9 mouse cellular contexts compared by ENCODE assay signal in the genomic region with DNA sequence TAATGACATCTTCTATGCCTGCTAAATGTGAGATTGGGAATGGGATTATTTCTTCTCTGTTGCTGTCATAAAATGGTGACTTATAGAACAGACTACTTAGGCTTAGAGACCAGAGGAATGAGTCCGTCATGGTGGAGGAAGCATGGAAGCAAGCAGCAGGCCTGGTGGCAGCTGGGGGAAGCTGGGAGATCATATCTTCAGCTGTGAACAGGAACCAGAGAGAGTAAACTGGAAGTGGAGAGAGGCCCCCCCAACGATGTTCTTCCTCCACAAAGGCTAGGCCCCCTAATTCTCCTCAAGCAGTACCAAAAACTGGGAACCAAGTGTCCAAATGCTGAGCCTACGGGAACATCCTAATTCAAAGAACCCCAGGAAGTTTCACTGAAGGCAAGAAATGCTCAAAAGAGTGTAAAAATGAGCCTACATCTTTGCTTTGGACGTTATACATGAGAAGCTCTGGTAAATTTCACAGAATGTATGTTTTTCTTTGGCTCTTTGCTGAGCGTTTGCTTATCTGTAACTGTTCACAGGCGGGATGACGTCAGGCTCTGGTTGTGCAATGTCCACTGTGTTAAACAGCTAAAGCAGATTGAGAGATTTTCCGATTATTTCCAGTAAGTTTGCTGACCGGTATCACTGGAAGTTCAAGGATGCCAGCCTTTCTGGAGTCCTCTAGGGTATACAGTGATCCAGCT.
DNase-seq lines count a peak whose midpoint lies in the region; ATAC-seq and TF ChIP-seq lines count a peak whose summit lies in the region.
"Had no signal": no experiment of that assay in that cellular context is flagged by ENCODE, and none has a peak within 500 bp of the region (broad histone marks: within the 10 kb centered on the region; RNA-seq: fewer than 3 reads in every experiment).

No protein-coding gene starts in this region.

- H3K36me3 ChIP-seq in heart, embryonic 13.5 days: no peaks in the 10 kb centered on the region
- no peaks in the 10 kb centered on the region for H3K36me3 ChIP-seq in lung, embryonic 14.5 days (ENCODE audit: insufficient read depth)

- no peak overlapping the region for H3K9ac ChIP-seq in heart, embryonic 13.5 days
- H3K9ac ChIP-seq in lung, embryonic 14.5 days: no peak overlapping the region

- H3K4me2 ChIP-seq in heart, embryonic 13.5 days: peak overlapping the region; percentile 18
- no peak overlapping the region for H3K4me2 ChIP-seq in lung, embryonic 14.5 days

- H3K27ac ChIP-seq in heart, embryonic 13.5 days (replicated peaks): peak overlapping the region; percentile 81
- peak overlapping the region; percentile 76 for H3K27ac ChIP-seq in lung, embryonic 14.5 days (ENCODE audit: low read depth)

- H3K27me3 ChIP-seq in heart, embryonic 13.5 days (replicated peaks): no peaks in the 10 kb centered on the region
- no peaks in the 10 kb centered on the region for H3K27me3 ChIP-seq in lung, embryonic 14.5 days (ENCODE audit: insufficient read depth, low read length)

- DNase-seq in spleen, postnatal 4 days (ENCODE audit: low spot score in 2 of 2): peak; percentile 10 to 49
- DNase-seq in spleen, adult 18-20 months: no peak
- DNase-seq in lung, embryonic 14.5 days: peak; percentile 88
- peak; percentile 70 for DNase-seq in yolk sac, embryonic 10.5 days (ENCODE audit: low spot score)
- no peak for DNase-seq in embryo, embryonic 10 days (ENCODE audit: low spot score)
- no peak for DNase-seq in layer of hippocampus, adult 11-12 months (ENCODE audit: low spot score)
- DNase-seq in cerebellum, adult 11-12 months: no peak
- DNase-seq: cerebellum, postnatal 14 days had no signal

- H3K9me3 ChIP-seq in heart, embryonic 13.5 days: no peaks in the 10 kb centered on the region
- no peaks in the 10 kb centered on the region for H3K9me3 ChIP-seq in lung, embryonic 14.5 days (ENCODE audit: low read depth, low read length)

- peak; percentile 31; the same call in 1 of the 2 replicates for ATAC-seq in heart, embryonic 13.5 days (ENCODE audit: extremely low read depth, insufficient number of reproducible peaks, low FRiP score, low TSS enrichment)
- peak; percentile 82 for ATAC-seq in lung, embryonic 14.5 days (ENCODE audit: insufficient read depth)

- WGBS in heart, embryonic 13.5 days: 39% methylated on average over 9 of the region's 9 CpGs
- WGBS in lung, embryonic 14.5 days: 36% methylated on average over 9 of the region's 9 CpGs

- TF ChIP-seq CTCF in lung, embryonic 14.5 days (IDR thresholded peaks at IDR 0.05; ENCODE audit: low read depth): no peak

- peaks cover 44% of the 10 kb centered on the region for H3K4me1 ChIP-seq in heart, embryonic 13.5 days
- H3K4me1 ChIP-seq in lung, embryonic 14.5 days (ENCODE audit: insufficient read depth): peaks cover 7% of the 10 kb centered on the region

- H3K4me3 ChIP-seq in heart, embryonic 13.5 days: no peak overlapping the region
- H3K4me3 ChIP-seq in lung, embryonic 14.5 days (ENCODE audit: low read depth, low read length): no peak overlapping the region

Comparison
In these comparisons a context has a peak if more than half of its experiments do, and no peak if none do; other contexts are left out.
1. DNase-seq: peak in spleen, postnatal 4 days (2 of 2), lung, embryonic 14.5 days (single experiment) and yolk sac, embryonic 10.5 days (single experiment); none in spleen, adult 18-20 months (0 of 2), embryo, embryonic 10 days (single experiment), layer of hippocampus, adult 11-12 months (single experiment) and cerebellum, adult 11-12 months (single experiment).